Mouse (Mus musculus) MEL (cell line): ENCODE measurements around the gene Ngrn.

Experiments used
- CTCF ChIP-seq, 3 experiments: IDR thresholded peaks in 2 of 3; conservative IDR thresholded peaks in 1 of 3; 2 replicates each; pipeline ENCODE4 v1.5.1; 2011 to 2012; ENCODE audit warnings: low read length in 3 of 3, low read depth in 2 of 3, mild to moderate bottlenecking in 2 of 3, improper control_type of control experiment in 1 of 3, inconsistent platforms in 1 of 3, mixed read lengths in 1 of 3, moderate library complexity in 1 of 3; ENCODE audit not compliant: control insufficient read depth in 1 of 3, insufficient read depth in 1 of 3, poor library complexity in 1 of 3, severe bottlenecking in 1 of 3
- MEF2A ChIP-seq: IDR thresholded peaks from 2 replicates; pipeline ENCODE4 v1.6.1; 2014; ENCODE audit warnings: low read depth, mild to moderate bottlenecking, inconsistent platforms, low read length, improper control_type of control experiment; ENCODE audit not compliant: poor library complexity, insufficient replicate concordance, severe bottlenecking; ENCODE audit errors: extremely low read depth
- MYB ChIP-seq: IDR thresholded peaks from 2 replicates; pipeline ENCODE4 v1.6.1; 2011; ENCODE audit warnings: mild to moderate bottlenecking, low read depth, low read length, improper control_type of control experiment
- POLR2A ChIP-seq, 2 experiments: IDR thresholded peaks; 2 replicates each; pipeline ENCODE4 v1.6.1; 2011 to 2012; ENCODE audit warnings: low read length in 2 of 2, mild to moderate bottlenecking in 2 of 2, control low read depth in 1 of 2, improper control_type of control experiment in 1 of 2, low read depth in 1 of 2, moderate library complexity in 1 of 2; ENCODE audit not compliant: control insufficient read depth in 1 of 2, insufficient read depth in 1 of 2, poor library complexity in 1 of 2
- POLR2AphosphoS2 ChIP-seq: IDR thresholded peaks from 2 replicates; pipeline ENCODE4 v1.6.1; 2011; ENCODE audit warnings: low read length, improper control_type of control experiment
- ZKSCAN1 ChIP-seq: IDR thresholded peaks from 2 replicates; pipeline ENCODE4 v1.6.1; 2012; ENCODE audit warnings: low read depth, mild to moderate bottlenecking, inconsistent platforms, low read length, improper control_type of control experiment, moderate library complexity

GRCm38 (mm10) chr7:80220237-80220797 lies 40.7 kb upstream of the Ngrn start:
- TF ChIP-seq POLR2A (IDR thresholded peaks at IDR 0.05; ENCODE audit: control insufficient read depth in 1 of 2, insufficient read depth in 1 of 2, low read depth in 1 of 2, low read length in 2 of 2, poor library complexity in 1 of 2) (no peak), CTCF (IDR thresholded peaks at IDR 0.05 in 2 of 3, conservative IDR thresholded peaks at IDR 0.05 in 1 of 3; ENCODE audit: control insufficient read depth in 1 of 3, insufficient read depth in 1 of 3, low read depth in 2 of 3, low read length in 3 of 3, poor library complexity in 1 of 3, severe bottlenecking in 1 of 3) (no peak), ZKSCAN1 (no peak), POLR2AphosphoS2 (no peak), MYB (no peak), MEF2A (no peak)
